Mouse (Mus musculus): ENCODE results near the gene Ncl. TPM values are rescaled to one million over a fixed set of nuclear protein-coding genes. Genes with fewer than 3 reads are reported as not detected.

Gene Ncl
- polyA plus RNA-seq, 1 experiment from 2014 or later, result 901 TPM

GRCm38 (mm10) chr1:86306686-86307085, 52.5 kb downstream of the Ncl start:
- Histone ChIP-seq H3K4me1 (replicated peaks; ENCODE audit: control insufficient read depth, insufficient read depth, low read length) (peaks cover 8% of the 10 kb centered on the region; the same call in 1 of the 2 replicates), H3K27me3 (replicated peaks; ENCODE audit: control insufficient read depth, insufficient read depth, low read length) (peaks cover 16% of the 10 kb centered on the region), H3K9ac (ENCODE audit: low read depth, low read length) (no peak overlapping the region), H3K27ac (ENCODE audit: low read depth, low read length) (no peak overlapping the region), H3K4me2 (no peak overlapping the region), H3K36me3 (ENCODE audit: control insufficient read depth, insufficient read depth, low read length) (no peaks in the 10 kb centered on the region), H3K9me3 (ENCODE audit: control insufficient read depth, low read length) (no peaks in the 10 kb centered on the region), H3K4me3 (ENCODE audit: low read depth, low read length) (no peak overlapping the region)
- no peak for ATAC-seq (replicated peaks; ENCODE audit: low FRiP score)
- no peak for DNase-seq (ENCODE audit: low spot score)
- WGBS, result 89% methylated on average over 3 of the region's 3 CpGs

DNA sequence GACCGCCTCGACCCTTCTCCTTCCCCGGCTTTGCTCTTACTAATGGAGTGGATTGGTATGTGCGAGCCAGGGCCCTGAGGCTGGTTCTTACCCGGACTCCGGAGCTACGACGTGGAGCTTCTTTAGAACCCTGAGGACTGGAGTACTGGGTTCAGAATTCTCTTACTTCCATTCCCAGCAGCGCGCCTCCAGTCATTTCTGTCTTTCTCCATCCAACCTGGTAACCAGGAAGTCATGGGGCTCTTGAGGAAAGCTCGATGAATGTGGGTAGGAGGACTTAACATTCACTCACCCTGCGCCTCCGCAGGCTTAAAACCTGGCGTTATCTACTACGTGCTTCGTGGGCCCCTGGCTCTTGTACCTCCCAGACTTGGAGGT, 55.3 kb downstream of the Ncl start:
- ATAC-seq (replicated peaks; ENCODE audit: low FRiP score) (no peak), DNase-seq (ENCODE audit: low spot score) (no peak)
- Histone ChIP-seq H3K9ac (ENCODE audit: low read depth, low read length) (peak overlapping the region; percentile 61), H3K27ac (ENCODE audit: low read depth, low read length) (no peak overlapping the region), H3K4me2 (peak overlapping the region; percentile 97), H3K36me3 (ENCODE audit: control insufficient read depth, insufficient read depth, low read length) (no peaks in the 10 kb centered on the region), H3K27me3 (replicated peaks; ENCODE audit: control insufficient read depth, insufficient read depth, low read length) (peaks cover 16% of the 10 kb centered on the region), H3K4me3 (ENCODE audit: low read depth, low read length) (peak overlapping the region; percentile 68), H3K9me3 (ENCODE audit: control insufficient read depth, low read length) (no peaks in the 10 kb centered on the region), H3K4me1 (replicated peaks; ENCODE audit: control insufficient read depth, insufficient read depth, low read length) (peaks cover 11% of the 10 kb centered on the region; the same call in 1 of the 2 replicates)
- WGBS, result 1% methylated on average over 16 of the region's 16 CpGs

GRCm38 (mm10) chr1:86303063-86303872, 55.9 kb downstream of the Ncl start:
- under 1% methylated on average over 63 of the region's 65 CpGs for WGBS
- H3K9me3 ChIP-seq (ENCODE audit: control insufficient read depth, low read length), result no peaks in the 10 kb centered on the region
- H3K4me1 ChIP-seq (replicated peaks; ENCODE audit: control insufficient read depth, insufficient read depth, low read length), result peaks cover 15% of the 10 kb centered on the region
- peaks cover 16% of the 10 kb centered on the region for H3K27me3 ChIP-seq (replicated peaks; ENCODE audit: control insufficient read depth, insufficient read depth, low read length)
- no peaks in the 10 kb centered on the region for H3K36me3 ChIP-seq (ENCODE audit: control insufficient read depth, insufficient read depth, low read length)
- ATAC-seq (replicated peaks; ENCODE audit: low FRiP score) (peak; percentile 72), DNase-seq (ENCODE audit: low spot score) (peak; percentile 78)
- peak overlapping the region; percentile 97 for H3K4me2 ChIP-seq
- 0 out of 2 replicates have a peak overlapping the region, but pooled peaks have one; percentile 27 for H3K27ac ChIP-seq (ENCODE audit: low read depth, low read length)
- H3K4me3 ChIP-seq (ENCODE audit: low read depth, low read length), result peak overlapping the region; percentile 68
- peak overlapping the region; percentile 61 for H3K9ac ChIP-seq (ENCODE audit: low read depth, low read length)

DNA sequence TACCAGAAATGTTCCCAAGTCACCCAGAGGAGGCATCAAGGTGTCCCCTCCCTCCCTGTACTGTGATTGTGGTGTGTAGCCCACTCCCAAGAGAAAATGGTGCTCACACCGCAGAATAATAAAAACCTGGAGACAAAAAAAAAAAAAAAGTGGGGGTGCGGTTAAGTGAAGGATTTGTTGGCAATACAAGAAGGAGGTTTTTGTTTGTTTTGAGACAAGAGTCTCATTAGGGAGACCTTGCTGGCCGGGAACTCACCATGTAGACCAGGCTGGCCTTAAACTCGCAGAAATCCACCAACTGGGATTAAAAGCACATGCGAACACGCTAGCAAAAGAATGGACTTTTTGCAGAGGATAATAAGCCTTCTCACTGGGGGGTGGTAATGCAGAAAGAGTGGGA, 56.7 kb downstream of the Ncl start, which contains the start of gene B3gnt7:
Gene B3gnt7 (plus strand): TSS at position 301 of the 400 bp plus-strand sequence.
- H3K9me3 ChIP-seq (ENCODE audit: control insufficient read depth, low read length), result no peaks in the 10 kb centered on the region
- no peaks in the 10 kb centered on the region for H3K36me3 ChIP-seq (ENCODE audit: control insufficient read depth, insufficient read depth, low read length)
- H3K27me3 ChIP-seq (replicated peaks; ENCODE audit: control insufficient read depth, insufficient read depth, low read length), result peaks cover 16% of the 10 kb centered on the region
- H3K4me3 ChIP-seq (ENCODE audit: low read depth, low read length), result peak within 1 kb of the TSS; percentile 68
- peak within 1 kb of the TSS; percentile 61 for H3K9ac ChIP-seq (ENCODE audit: low read depth, low read length)
- 0 out of 2 replicates have a peak within 1 kb of the TSS, but pooled peaks have one; percentile 27 for H3K27ac ChIP-seq (ENCODE audit: low read depth, low read length)
- WGBS, result 45% methylated on average over 6 of the region's 6 CpGs
- H3K4me1 ChIP-seq (replicated peaks; ENCODE audit: control insufficient read depth, insufficient read depth, low read length), result peaks cover 17% of the 10 kb centered on the region
- ATAC-seq (replicated peaks; ENCODE audit: low FRiP score) (no peak), DNase-seq (ENCODE audit: low spot score) (no peak)
- H3K4me2 ChIP-seq, result peak within 1 kb of the TSS; percentile 97

DNA sequence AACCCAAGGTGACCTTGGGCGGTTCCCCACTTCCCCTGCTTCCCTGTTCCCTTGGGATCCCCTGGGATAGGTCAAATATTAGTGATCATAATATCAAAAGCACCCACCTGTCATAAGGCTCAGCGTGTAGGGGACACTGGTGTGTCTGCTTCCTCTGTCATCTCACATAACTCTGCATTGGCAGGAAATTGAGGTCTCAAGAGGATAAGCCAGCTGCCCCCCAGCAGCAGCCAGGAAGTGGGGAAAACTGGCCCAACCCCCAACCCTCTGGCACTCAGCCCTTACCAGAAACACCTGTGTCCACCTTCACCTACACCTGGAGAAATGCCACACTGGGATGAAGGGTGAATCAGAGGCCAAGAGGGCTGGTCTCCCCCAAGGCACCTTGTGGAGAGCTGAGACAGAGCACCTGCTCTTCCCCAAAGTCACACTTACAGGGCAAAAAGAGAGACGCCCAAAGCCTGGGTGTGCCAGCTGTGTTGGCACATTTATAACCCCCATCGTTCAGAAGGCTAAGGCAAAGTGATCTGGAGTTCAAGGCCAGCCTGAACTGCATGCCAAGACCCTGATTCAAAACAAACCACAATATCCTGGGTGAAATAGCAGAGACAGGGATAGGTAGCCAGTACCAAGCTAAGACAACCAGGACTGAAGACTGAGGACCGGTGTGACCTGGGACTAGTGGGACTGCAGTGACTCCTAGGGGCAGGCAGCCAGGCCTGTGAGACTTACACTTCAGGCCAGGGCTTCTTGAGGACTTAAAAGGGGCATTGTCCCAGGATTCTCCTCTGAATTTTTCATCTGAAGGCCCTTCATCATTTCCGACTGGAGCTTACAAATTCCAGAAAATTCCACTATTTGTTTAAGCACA, 57.7 kb downstream of the Ncl start:
- DNase-seq (ENCODE audit: low spot score), result no peak
- no peak overlapping the region for H3K27ac ChIP-seq (ENCODE audit: low read depth, low read length)
- no peak overlapping the region for H3K4me2 ChIP-seq
- 47% methylated on average over 6 of the region's 6 CpGs for WGBS
- H3K9ac ChIP-seq (ENCODE audit: low read depth, low read length), result no peak overlapping the region
- 0 out of 2 replicates have a peak, but pooled peaks have one; percentile 27 for ATAC-seq (replicated peaks; ENCODE audit: low FRiP score)
- H3K36me3 ChIP-seq (ENCODE audit: control insufficient read depth, insufficient read depth, low read length), result no peaks in the 10 kb centered on the region
- peaks cover 16% of the 10 kb centered on the region for H3K27me3 ChIP-seq (replicated peaks; ENCODE audit: control insufficient read depth, insufficient read depth, low read length)
- no peak overlapping the region for H3K4me3 ChIP-seq (ENCODE audit: low read depth, low read length)
- H3K9me3 ChIP-seq (ENCODE audit: control insufficient read depth, low read length), result no peaks in the 10 kb centered on the region
- H3K4me1 ChIP-seq (replicated peaks; ENCODE audit: control insufficient read depth, insufficient read depth, low read length), result peaks cover 17% of the 10 kb centered on the region

GRCm38 (mm10) chr1:86300731-86301130, 58.5 kb downstream of the Ncl start:
- peaks cover 17% of the 10 kb centered on the region for H3K4me1 ChIP-seq (replicated peaks; ENCODE audit: control insufficient read depth, insufficient read depth, low read length)
- peaks cover 16% of the 10 kb centered on the region for H3K27me3 ChIP-seq (replicated peaks; ENCODE audit: control insufficient read depth, insufficient read depth, low read length)
- ATAC-seq (replicated peaks; ENCODE audit: low FRiP score), result no peak
- H3K27ac ChIP-seq (ENCODE audit: low read depth, low read length), result no peak overlapping the region
- H3K36me3 ChIP-seq (ENCODE audit: control insufficient read depth, insufficient read depth, low read length), result no peaks in the 10 kb centered on the region
- no peak overlapping the region for H3K4me3 ChIP-seq (ENCODE audit: low read depth, low read length)
- no peak overlapping the region for H3K9ac ChIP-seq (ENCODE audit: low read depth, low read length)
- whole genome bisulfite sequencing, result 49% methylated on average over 7 of the region's 7 CpGs
- H3K4me2 ChIP-seq, result no peak overlapping the region
- no peak for DNase-seq (ENCODE audit: low spot score)
- no peaks in the 10 kb centered on the region for H3K9me3 ChIP-seq (ENCODE audit: control insufficient read depth, low read length)

GRCm38 (mm10) chr1:86300093-86300492, 59.1 kb downstream of the Ncl start:
- Histone ChIP-seq H3K4me3 (ENCODE audit: low read depth, low read length) (no peak overlapping the region), H3K27me3 (replicated peaks; ENCODE audit: control insufficient read depth, insufficient read depth, low read length) (peaks cover 16% of the 10 kb centered on the region), H3K4me1 (replicated peaks; ENCODE audit: control insufficient read depth, insufficient read depth, low read length) (peaks cover 17% of the 10 kb centered on the region), H3K27ac (ENCODE audit: low read depth, low read length) (no peak overlapping the region), H3K4me2 (no peak overlapping the region), H3K36me3 (ENCODE audit: control insufficient read depth, insufficient read depth, low read length) (no peaks in the 10 kb centered on the region), H3K9ac (ENCODE audit: low read depth, low read length) (no peak overlapping the region), H3K9me3 (ENCODE audit: control insufficient read depth, low read length) (no peaks in the 10 kb centered on the region)
- ATAC-seq (replicated peaks; ENCODE audit: low FRiP score) (no peak), DNase-seq (ENCODE audit: low spot score) (no peak)
- WGBS, result 77% methylated on average over 2 of the region's 2 CpGs

Data from liver, embryonic 11.5 days (tissue).